Mouse (Mus musculus): ENCODE results near the gene Klc2. TPM values are rescaled to one million over a fixed set of nuclear protein-coding genes. Genes with fewer than 3 reads are reported as not detected.

Klc2 gene
- polyA plus RNA-seq, 1 experiment from 2014 or later = 1.9 TPM

GRCm38 (mm10) chr19:5139640-5140039 lies 21.3 kb upstream of the Klc2 start:
- Histone ChIP-seq H3K4me3 (ENCODE audit: low read depth, low read length) (no peak overlapping the region), H3K36me3 (ENCODE audit: control insufficient read depth, insufficient read depth) (no peaks in the 10 kb centered on the region), H3K9me3 (replicated peaks; ENCODE audit: control insufficient read depth, low read length) (no peaks in the 10 kb centered on the region), H3K27ac (ENCODE audit: low read length) (no peak overlapping the region), H3K27me3 (ENCODE audit: control insufficient read depth, insufficient read depth, low read depth, low read length) (no peaks in the 10 kb centered on the region), H3K9ac (ENCODE audit: low read depth, low read length) (no peak overlapping the region), H3K4me1 (ENCODE audit: control insufficient read depth, low read depth, low read length) (no peaks in the 10 kb centered on the region), H3K4me2 (ENCODE audit: low read depth, low read length) (no peak overlapping the region)
- no peak for ATAC-seq (ENCODE audit: low read depth)
- 6% methylated on average over 2 of the region's 2 CpGs for WGBS (ENCODE audit: insufficient replicate concordance)

GRCm38 (mm10) chr19:5131237-5131636 lies 12.9 kb upstream of the Klc2 start:
- H3K4me2 ChIP-seq (ENCODE audit: low read depth, low read length) = no peak overlapping the region
- no peaks in the 10 kb centered on the region for H3K36me3 ChIP-seq (ENCODE audit: control insufficient read depth, insufficient read depth)
- no peak for ATAC-seq (ENCODE audit: low read depth)
- H3K27ac ChIP-seq (ENCODE audit: low read length) = no peak overlapping the region
- H3K27me3 ChIP-seq (ENCODE audit: control insufficient read depth, insufficient read depth, low read depth, low read length) = no peaks in the 10 kb centered on the region
- 51% methylated on average over 4 of the region's 4 CpGs for WGBS (ENCODE audit: insufficient replicate concordance)
- H3K4me3 ChIP-seq (ENCODE audit: low read depth, low read length) = no peak overlapping the region
- H3K9me3 ChIP-seq (replicated peaks; ENCODE audit: control insufficient read depth, low read length) = no peaks in the 10 kb centered on the region
- no peaks in the 10 kb centered on the region; the same call in 1 of the 2 replicates for H3K4me1 ChIP-seq (ENCODE audit: control insufficient read depth, low read depth, low read length)
- H3K9ac ChIP-seq (ENCODE audit: low read depth, low read length) = no peak overlapping the region

- H3K4me2 ChIP-seq (ENCODE audit: low read depth, low read length) = no peak overlapping the region
- H3K4me3 ChIP-seq (ENCODE audit: low read depth, low read length) = no peak overlapping the region
- 29% methylated on average over 1 of the region's 1 CpGs for WGBS (ENCODE audit: insufficient replicate concordance)
- H3K27me3 ChIP-seq (ENCODE audit: control insufficient read depth, insufficient read depth, low read depth, low read length) = no peaks in the 10 kb centered on the region
- H3K4me1 ChIP-seq (ENCODE audit: control insufficient read depth, low read depth, low read length) = no peaks in the 10 kb centered on the region; the same call in 1 of the 2 replicates
- no peak for ATAC-seq (ENCODE audit: low read depth)
- no peak overlapping the region for H3K27ac ChIP-seq (ENCODE audit: low read length)
- H3K36me3 ChIP-seq (ENCODE audit: control insufficient read depth, insufficient read depth) = no peaks in the 10 kb centered on the region
- no peaks in the 10 kb centered on the region for H3K9me3 ChIP-seq (replicated peaks; ENCODE audit: control insufficient read depth, low read length)
- no peak overlapping the region for H3K9ac ChIP-seq (ENCODE audit: low read depth, low read length)
Measured at GRCm38 (mm10) chr19:5129770-5130169, 11.4 kb upstream of the Klc2 start.

GRCm38 (mm10) chr19:5124055-5124614 lies 5.8 kb upstream of the Klc2 start:
- H3K27ac ChIP-seq (ENCODE audit: low read length) = no peak overlapping the region
- H3K9ac ChIP-seq (ENCODE audit: low read depth, low read length) = no peak overlapping the region
- H3K27me3 ChIP-seq (ENCODE audit: control insufficient read depth, insufficient read depth, low read depth, low read length) = no peaks in the 10 kb centered on the region
- no peak overlapping the region for H3K4me2 ChIP-seq (ENCODE audit: low read depth, low read length)
- no peak overlapping the region for H3K4me3 ChIP-seq (ENCODE audit: low read depth, low read length)
- no peaks in the 10 kb centered on the region; the same call in 1 of the 2 replicates for H3K4me1 ChIP-seq (ENCODE audit: control insufficient read depth, low read depth, low read length)
- no peaks in the 10 kb centered on the region for H3K9me3 ChIP-seq (replicated peaks; ENCODE audit: control insufficient read depth, low read length)
- ATAC-seq (ENCODE audit: low read depth) = no peak
- no peaks in the 10 kb centered on the region for H3K36me3 ChIP-seq (ENCODE audit: control insufficient read depth, insufficient read depth)
- WGBS (ENCODE audit: insufficient replicate concordance) = 48% methylated on average over 7 of the region's 7 CpGs

GRCm38 (mm10) chr19:5123241-5123640 lies 4.9 kb upstream of the Klc2 start:
- 49% methylated on average over 3 of the region's 3 CpGs for WGBS (ENCODE audit: insufficient replicate concordance)

GRCm38 (mm10) chr19:5122492-5122891 lies 4.1 kb upstream of the Klc2 start:
- Histone ChIP-seq H3K9me3 (replicated peaks; ENCODE audit: control insufficient read depth, low read length) (no peaks in the 10 kb centered on the region), H3K4me2 (ENCODE audit: low read depth, low read length) (no peak overlapping the region), H3K27ac (ENCODE audit: low read length) (no peak overlapping the region), H3K4me1 (ENCODE audit: control insufficient read depth, low read depth, low read length) (peaks cover 11% of the 10 kb centered on the region), H3K27me3 (ENCODE audit: control insufficient read depth, insufficient read depth, low read depth, low read length) (peaks cover 12% of the 10 kb centered on the region), H3K36me3 (ENCODE audit: control insufficient read depth, insufficient read depth) (no peaks in the 10 kb centered on the region), H3K4me3 (ENCODE audit: low read depth, low read length) (no peak overlapping the region), H3K9ac (ENCODE audit: low read depth, low read length) (no peak overlapping the region)
- no peak for ATAC-seq (ENCODE audit: low read depth)
- WGBS (ENCODE audit: insufficient replicate concordance) = 53% methylated on average over 10 of the region's 10 CpGs

More at GRCm38 (mm10) chr19:5123241-5123640, 4.9 kb upstream of the Klc2 start:
- no peak for ATAC-seq (ENCODE audit: low read depth)
- no peaks in the 10 kb centered on the region for H3K36me3 ChIP-seq (ENCODE audit: control insufficient read depth, insufficient read depth)
- H3K4me2 ChIP-seq (ENCODE audit: low read depth, low read length) = no peak overlapping the region
- no peak overlapping the region for H3K27ac ChIP-seq (ENCODE audit: low read length)
- peaks cover 5% of the 10 kb centered on the region; the same call in 1 of the 2 replicates for H3K4me1 ChIP-seq (ENCODE audit: control insufficient read depth, low read depth, low read length)
- H3K27me3 ChIP-seq (ENCODE audit: control insufficient read depth, insufficient read depth, low read depth, low read length) = peaks cover 7% of the 10 kb centered on the region
- H3K4me3 ChIP-seq (ENCODE audit: low read depth, low read length) = no peak overlapping the region
- H3K9ac ChIP-seq (ENCODE audit: low read depth, low read length) = no peak overlapping the region
- no peaks in the 10 kb centered on the region for H3K9me3 ChIP-seq (replicated peaks; ENCODE audit: control insufficient read depth, low read length)

- H3K4me3 ChIP-seq (ENCODE audit: low read depth, low read length) = peak overlapping the region; percentile 69
- peaks cover 17% of the 10 kb centered on the region for H3K4me1 ChIP-seq (ENCODE audit: control insufficient read depth, low read depth, low read length)
- H3K4me2 ChIP-seq (ENCODE audit: low read depth, low read length) = peak overlapping the region; percentile 91
- no peaks in the 10 kb centered on the region for H3K9me3 ChIP-seq (replicated peaks; ENCODE audit: control insufficient read depth, low read length)
- peak overlapping the region; percentile 57 for H3K9ac ChIP-seq (ENCODE audit: low read depth, low read length)
- no peaks in the 10 kb centered on the region for H3K36me3 ChIP-seq (ENCODE audit: control insufficient read depth, insufficient read depth)
- H3K27ac ChIP-seq (ENCODE audit: low read length) = peak overlapping the region; percentile 18; the same call in 1 of the 2 replicates
- peaks cover 12% of the 10 kb centered on the region for H3K27me3 ChIP-seq (ENCODE audit: control insufficient read depth, insufficient read depth, low read depth, low read length)
- WGBS (ENCODE audit: insufficient replicate concordance) = under 1% methylated on average over 75 of the region's 83 CpGs
- peak; percentile 83 for ATAC-seq (ENCODE audit: low read depth)
Measured at GRCm38 (mm10) chr19:5117494-5118383, 621 bp downstream of the Klc2 start.

- H3K9me3 ChIP-seq (replicated peaks; ENCODE audit: control insufficient read depth, low read length) = no peaks in the 10 kb centered on the region
- no peaks in the 10 kb centered on the region for H3K36me3 ChIP-seq (ENCODE audit: control insufficient read depth, insufficient read depth)
- WGBS (ENCODE audit: insufficient replicate concordance) = 92% methylated on average over 7 of the region's 7 CpGs
- no peak overlapping the region for H3K4me3 ChIP-seq (ENCODE audit: low read depth, low read length)
- no peak overlapping the region for H3K27ac ChIP-seq (ENCODE audit: low read length)
- ATAC-seq (ENCODE audit: low read depth) = no peak
- peaks cover 17% of the 10 kb centered on the region for H3K4me1 ChIP-seq (ENCODE audit: control insufficient read depth, low read depth, low read length)
- no peak overlapping the region for H3K4me2 ChIP-seq (ENCODE audit: low read depth, low read length)
- H3K9ac ChIP-seq (ENCODE audit: low read depth, low read length) = no peak overlapping the region
- H3K27me3 ChIP-seq (ENCODE audit: control insufficient read depth, insufficient read depth, low read depth, low read length) = peaks cover 11% of the 10 kb centered on the region
Measured at GRCm38 (mm10) chr19:5113783-5114182, 4.6 kb downstream of the Klc2 start.
